ENCODE assay signal across 29 mouse cellular contexts in genomic region chr1:40764701-40765275, GRCm38 (mm10). TPM values are rescaled to one million over a fixed set of nuclear protein-coding genes. Genes with fewer than 3 reads are reported as not detected.
DNase-seq lines count a peak whose midpoint lies in the region; ATAC-seq and TF ChIP-seq lines count a peak whose summit lies in the region.
"Had no signal": no experiment of that assay in that cellular context is flagged by ENCODE, and none has a peak within 500 bp of the region (broad histone marks: within the 10 kb centered on the region; RNA-seq: fewer than 3 reads in every experiment).

No protein-coding gene starts in this region.

- H3K9ac ChIP-seq in intestine, embryonic 14.5 days (ENCODE audit: low read length), result no peak overlapping the region
- H3K9ac ChIP-seq in intestine, embryonic 16.5 days (ENCODE audit: low read depth, low read length), result no peak overlapping the region
- H3K9ac ChIP-seq: embryonic facial prominence, embryonic 12.5 days; embryonic facial prominence, embryonic 15.5 days; forebrain, embryonic 15.5 days; heart, embryonic 12.5 days; heart, embryonic 15.5 days; hindbrain, embryonic 13.5 days had no signal

- peak; percentile 71; the same call in 1 of the 2 replicates for ATAC-seq in intestine, embryonic 14.5 days (replicated peaks; ENCODE audit: low FRiP score, low TSS enrichment, low read depth)
- ATAC-seq in intestine, embryonic 16.5 days, result peak; percentile 94
- ATAC-seq: forebrain, embryonic 15.5 days; hindbrain, embryonic 16.5 days; Patski had no signal

- no peak for TF ChIP-seq POLR2A in small intestine, adult 2 months (IDR thresholded peaks at IDR 0.05; ENCODE audit: low read depth, low read length)

- no peaks in the 10 kb centered on the region for H3K4me1 ChIP-seq in intestine, embryonic 14.5 days (replicated peaks; ENCODE audit: control insufficient read depth, insufficient read depth, low read length)
- H3K4me1 ChIP-seq in intestine, embryonic 16.5 days (ENCODE audit: control insufficient read depth, insufficient read depth, low read length), result no peaks in the 10 kb centered on the region
- H3K4me1 ChIP-seq in small intestine, adult 2 months (ENCODE audit: control insufficient read depth, insufficient read depth, insufficient read length, low read length), result peaks cover 16% of the 10 kb centered on the region
- H3K4me1 ChIP-seq: embryonic facial prominence, embryonic 12.5 days; embryonic facial prominence, embryonic 15.5 days; forebrain, embryonic 15.5 days; heart, embryonic 12.5 days; heart, embryonic 15.5 days had no signal

- no peak overlapping the region for H3K4me2 ChIP-seq in intestine, embryonic 14.5 days (ENCODE audit: low read length)
- H3K4me2 ChIP-seq in intestine, embryonic 16.5 days (ENCODE audit: low read depth, low read length), result peak overlapping the region; percentile 26
- H3K4me2 ChIP-seq: embryonic facial prominence, embryonic 12.5 days; embryonic facial prominence, embryonic 15.5 days; forebrain, embryonic 15.5 days; heart, embryonic 12.5 days; heart, embryonic 15.5 days; hindbrain, embryonic 13.5 days had no signal

- H3K27me3 ChIP-seq in intestine, embryonic 14.5 days (replicated peaks; ENCODE audit: control insufficient read depth, insufficient read depth, low read length), result no peaks in the 10 kb centered on the region
- no peaks in the 10 kb centered on the region for H3K27me3 ChIP-seq in intestine, embryonic 16.5 days (replicated peaks; ENCODE audit: control insufficient read depth, insufficient read depth, low read length)
- no peaks in the 10 kb centered on the region for H3K27me3 ChIP-seq in small intestine, adult 2 months (ENCODE audit: control insufficient read depth, insufficient read depth, low read length)
- H3K27me3 ChIP-seq: CH12.LX; embryonic facial prominence, embryonic 12.5 days; embryonic facial prominence, embryonic 15.5 days; forebrain, embryonic 15.5 days; heart, embryonic 12.5 days; heart, embryonic 15.5 days; hindbrain, embryonic 13.5 days; Patski had no signal

- DNase-seq in heart, adult 11 months, result peak; percentile 74
- DNase-seq in heart, adult 8-10 months (ENCODE audit: low spot score), result no peak
- DNase-seq in intestine, embryonic 14.5 days (ENCODE audit: low spot score), result peak; percentile 56
- no peak for DNase-seq in thymus, postnatal 36 days
- no peak for DNase-seq in right cerebral cortex, postnatal 4 days
- DNase-seq: adrenal gland, postnatal 10 days; B cell, adult 2 months; cerebellum, adult 11 months; cerebellum, adult 2 months; cerebellum, adult 9-11 months; cerebellum, postnatal 25 days; heart, adult 2 months; heart, postnatal 10 days; heart, postnatal 36 days had no signal

- WGBS in intestine, embryonic 14.5 days, result 46% methylated on average over 15 of the region's 15 CpGs
- WGBS in intestine, embryonic 16.5 days, result 40% methylated on average over 15 of the region's 15 CpGs
- WGBS in small intestine, adult 2 months, result 21% methylated on average over 15 of the region's 15 CpGs

- TF ChIP-seq CTCF in small intestine, adult 2 months (IDR thresholded peaks at IDR 0.05; ENCODE audit: extremely low read depth, insufficient read length, insufficient replicate concordance, low read depth, low read length), result no peak

- H3K36me3 ChIP-seq in intestine, embryonic 14.5 days (ENCODE audit: control insufficient read depth, insufficient read depth, low read length), result no peaks in the 10 kb centered on the region
- no peaks in the 10 kb centered on the region for H3K36me3 ChIP-seq in intestine, embryonic 16.5 days (ENCODE audit: control insufficient read depth, insufficient read depth, low read length)
- peaks cover 22% of the 10 kb centered on the region for H3K36me3 ChIP-seq in small intestine, adult 2 months (ENCODE audit: control insufficient read depth, insufficient read depth, low read length)
- H3K36me3 ChIP-seq: embryonic facial prominence, embryonic 12.5 days; embryonic facial prominence, embryonic 15.5 days; forebrain, embryonic 15.5 days; G1E; heart, embryonic 12.5 days; heart, embryonic 15.5 days; hindbrain, embryonic 10.5 days; hindbrain, embryonic 13.5 days had no signal

- no peak overlapping the region for H3K4me3 ChIP-seq in intestine, embryonic 14.5 days (ENCODE audit: low read depth, low read length)
- H3K4me3 ChIP-seq in intestine, embryonic 16.5 days (ENCODE audit: low read length), result no peak overlapping the region
- H3K4me3 ChIP-seq in small intestine, adult 2 months (ENCODE audit: low read depth, low read length), result no peak overlapping the region
- H3K4me3 ChIP-seq: embryonic facial prominence, embryonic 12.5 days; embryonic facial prominence, embryonic 15.5 days; forebrain, embryonic 15.5 days; heart, adult 2 months; heart, embryonic 12.5 days; heart, embryonic 15.5 days; hindbrain, embryonic 10.5 days; hindbrain, embryonic 13.5 days had no signal

- no peak overlapping the region for H3K27ac ChIP-seq in intestine, embryonic 14.5 days (ENCODE audit: low read depth)
- no peak overlapping the region for H3K27ac ChIP-seq in intestine, embryonic 16.5 days (ENCODE audit: low read length)
- peak overlapping the region; percentile 82 for H3K27ac ChIP-seq in small intestine, adult 2 months (ENCODE audit: insufficient read depth, low read depth, low read length)
- H3K27ac ChIP-seq: embryonic facial prominence, embryonic 12.5 days; embryonic facial prominence, embryonic 15.5 days; forebrain, embryonic 15.5 days; heart, adult 2 months; heart, embryonic 15.5 days; hindbrain, embryonic 10.5 days; hindbrain, embryonic 13.5 days had no signal

- no peaks in the 10 kb centered on the region for H3K9me3 ChIP-seq in intestine, embryonic 14.5 days (ENCODE audit: control insufficient read depth, low read length)
- no peaks in the 10 kb centered on the region for H3K9me3 ChIP-seq in intestine, embryonic 16.5 days (ENCODE audit: control insufficient read depth, low read length)
- H3K9me3 ChIP-seq: embryonic facial prominence, embryonic 12.5 days; embryonic facial prominence, embryonic 15.5 days; forebrain, embryonic 15.5 days; G1E; heart, embryonic 12.5 days; heart, embryonic 15.5 days; hindbrain, embryonic 10.5 days; hindbrain, embryonic 13.5 days had no signal

RNA-seq across cellular contexts. Expression of gene Mfsd9, which starts 25.7 kb away (rescaled TPM):
- total RNA-seq in heart, adult 8-10 months (2022), result 1 to 10 TPM in 1 of 4 experiments, under 1 TPM in 3; 0.49 to 1.3 (median 0.64) TPM
- 4.2 and 4.6 TPM in 2 replicates for polyA plus RNA-seq in intestine, embryonic 14.5 days (2014; fragmentation: Nextera tagmentation; extraction: Ambion mirVana)
- polyA plus RNA-seq in intestine, embryonic 16.5 days (2015; fragmentation: Nextera tagmentation; extraction: Ambion mirVana), result 5.9 and 6.8 TPM in 2 replicates
- 6.7 and 14.0 TPM in 2 replicates for polyA plus RNA-seq in small intestine, adult 2 months (2012; rRNA removed)
- total RNA-seq: CH12.LX had no signal

RNA-seq across cellular contexts. Expression of gene Tmem182, which starts 40.6 kb away (rescaled TPM):
- total RNA-seq in heart, adult 8-10 months (2022), result 100 to 1,000 TPM; 171 to 176 (median 173) TPM
- 0.19 and 0.30 TPM in 2 replicates for polyA plus RNA-seq in intestine, embryonic 14.5 days (2014; fragmentation: Nextera tagmentation; extraction: Ambion mirVana)
- 0.22 and 0.43 TPM in 2 replicates for polyA plus RNA-seq in intestine, embryonic 16.5 days (2015; fragmentation: Nextera tagmentation; extraction: Ambion mirVana)
- not detected in 2 replicates for polyA plus RNA-seq in small intestine, adult 2 months (2012; rRNA removed)
- total RNA-seq: CH12.LX; common myeloid progenitor, adult 5-6 weeks had no signal
- polyA plus RNA-seq: forebrain, embryonic 11.5 days; G1E; hindbrain, embryonic 10.5 days; Patski had no signal

Comparison
In these comparisons a context has a peak if more than half of its experiments do, and no peak if none do; other contexts are left out.
1. DNase-seq: peak in heart, adult 11 months (single experiment) and intestine, embryonic 14.5 days (single experiment); none in heart, adult 8-10 months (single experiment), thymus, postnatal 36 days (0 of 2) and right cerebral cortex, postnatal 4 days (single experiment).